Comparison of ENCODE assay signal across 16 mouse cellular contexts in genomic region chr6:13654081-13654480, GRCm38 (mm10).
"Had no signal": no experiment of that assay in that cellular context is flagged by ENCODE, and none has a peak within 500 bp of the region (broad histone marks: within the 10 kb centered on the region; RNA-seq: fewer than 3 reads in every experiment).

No protein-coding gene starts in this region.

- H3K9me3 ChIP-seq: neural tube, embryonic 13.5 days; neural tube, embryonic 15.5 days; stomach, embryonic 15.5 days had no signal

- H3K36me3 ChIP-seq: stomach, embryonic 15.5 days had no signal

- H3K4me1 ChIP-seq: neural tube, embryonic 13.5 days; neural tube, embryonic 15.5 days; stomach, embryonic 15.5 days had no signal

- DNase-seq: retina, postnatal 1 day; right cerebral cortex, adult 18-20 months; right cerebral cortex, postnatal 14 days; right cerebral cortex, postnatal 25 days; right cerebral cortex, postnatal 4 days; spleen, adult 18-20 months; thymus, adult 18-20 months; thymus, adult 2 months; thymus, postnatal 14 days; thymus, postnatal 25 days; thymus, postnatal 36 days; thymus, postnatal 4 days had no signal

- H3K27ac ChIP-seq: neural tube, embryonic 13.5 days; neural tube, embryonic 15.5 days; stomach, embryonic 15.5 days; stomach, postnatal 0 days had no signal

- H3K4me2 ChIP-seq: neural tube, embryonic 13.5 days; neural tube, embryonic 15.5 days; stomach, embryonic 15.5 days had no signal

- H3K4me3 ChIP-seq: neural tube, embryonic 13.5 days; neural tube, embryonic 15.5 days; stomach, embryonic 15.5 days had no signal

- H3K27me3 ChIP-seq: neural tube, embryonic 13.5 days; neural tube, embryonic 15.5 days; stomach, embryonic 15.5 days had no signal

- H3K9ac ChIP-seq: neural tube, embryonic 13.5 days; neural tube, embryonic 15.5 days; stomach, embryonic 15.5 days had no signal
